Mouse (Mus musculus) bone marrow, adult 2 months (tissue): ENCODE measurements around the gene Bcl2.

ENCODE experiments used
- CTCF ChIP-seq: fragments of 200-500 bp; IDR thresholded peaks from 2 replicates; pipeline ENCODE4 v1.5.1; 2011; ENCODE audit warnings: low read length, control low read depth; ENCODE audit not compliant: control insufficient read depth, insufficient read depth
- POLR2A ChIP-seq: fragments of 200-500 bp; IDR thresholded peaks from 2 replicates; pipeline ENCODE4 v1.6.1; 2011; ENCODE audit warnings: low read depth, mild to moderate bottlenecking, control low read depth, low read length, borderline replicate concordance; ENCODE audit not compliant: control insufficient read depth

DNA sequence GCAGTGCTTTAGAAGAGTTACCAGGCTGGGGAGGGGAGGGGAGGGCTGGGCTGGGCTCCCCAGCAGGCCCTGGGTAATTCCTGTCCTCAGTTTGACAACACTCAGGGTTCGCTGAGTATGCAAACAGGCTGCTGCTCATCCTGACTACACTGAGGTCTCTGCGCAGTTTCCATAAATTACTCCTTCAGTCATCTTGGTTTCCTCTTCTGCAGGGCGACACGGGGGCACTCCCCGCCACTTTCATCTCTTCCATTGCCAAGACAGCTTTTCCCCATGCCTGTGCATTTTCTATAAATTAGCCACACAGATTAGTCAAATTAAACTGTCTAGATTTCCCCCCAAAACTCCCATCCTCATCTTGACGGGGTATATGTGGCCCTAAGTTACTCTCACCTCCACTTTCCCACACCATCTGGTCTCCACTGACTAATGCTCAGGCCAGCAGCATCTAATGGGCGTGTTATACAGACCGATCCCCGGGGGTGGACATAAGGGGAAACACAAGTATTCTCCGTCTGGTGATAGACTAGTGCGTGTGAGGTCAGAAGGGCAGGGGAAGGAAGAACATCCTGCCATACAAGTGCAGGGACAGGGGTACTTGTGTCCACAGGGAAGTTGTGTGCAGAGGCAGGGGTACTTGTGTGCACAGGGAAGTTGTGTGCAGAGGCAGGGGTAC lies 152.9 kb downstream of the Bcl2 start:
- TF ChIP-seq POLR2A: no peak
- no peak for TF ChIP-seq CTCF
